Mouse (Mus musculus) lung, postnatal 0 days (tissue): ENCODE data around the gene Etfb. TPM values are rescaled to one million over a fixed set of nuclear protein-coding genes. Genes with fewer than 3 reads are reported as not detected.

ENCODE experiments used
- ATAC-seq: fragments of 200-750 bp; cut with Nextera tagmentation; 2 replicates; pipeline ENCODE4 v1.8.0; 2017; ENCODE audit warnings: moderate library complexity
- DNase-seq: peaks from one replicate; pipeline ENCODE4 v3.0.0-alpha.2; 2016; ENCODE audit warnings: low spot score
- H3K27ac ChIP-seq: fragments of 300-500 bp; sonication (generic); 2 replicates; pipeline ENCODE4 v1.5.1; 2014; ENCODE audit warnings: antibody characterized with exemption, mild to moderate bottlenecking, low read length, mixed read lengths
- H3K27me3 ChIP-seq: fragments of 300-500 bp; sonication (generic); replicated peaks from 2 replicates; pipeline ENCODE4 v1.6.1; 2014; ENCODE audit warnings: low read length, mixed read lengths; ENCODE audit not compliant: insufficient read depth
- H3K36me3 ChIP-seq: fragments of 300-500 bp; sonication (generic); 2 replicates; pipeline ENCODE4 v1.6.1; 2014; ENCODE audit warnings: low read length, mixed read lengths; ENCODE audit not compliant: insufficient read depth
- H3K4me1 ChIP-seq: fragments of 300-500 bp; sonication (generic); 2 replicates; pipeline ENCODE4 v1.6.1; 2014; ENCODE audit warnings: antibody characterized with exemption, low read depth, low read length, mixed read lengths; ENCODE audit not compliant: insufficient read depth
- H3K4me2 ChIP-seq: fragments of 300-500 bp; sonication (generic); replicated peaks from 2 replicates; pipeline ENCODE4 v1.6.1; 2014; ENCODE audit warnings: low read depth, mild to moderate bottlenecking, low read length, moderate library complexity, mixed read lengths
- H3K4me3 ChIP-seq: fragments of 300-500 bp; sonication (generic); 2 replicates; pipeline ENCODE4 v1.5.1; 2014; ENCODE audit warnings: low read depth, low read length
- H3K9ac ChIP-seq: fragments of 300-500 bp; sonication (generic); replicated peaks from 2 replicates; pipeline ENCODE4 v1.6.1; 2014; ENCODE audit warnings: low read depth, mild to moderate bottlenecking
- H3K9me3 ChIP-seq: fragments of 300-500 bp; sonication (generic); 2 replicates; pipeline ENCODE4 v1.6.1; 2016; ENCODE audit warnings: low read length, mixed read lengths
- CTCF ChIP-seq: IDR thresholded peaks from 2 replicates; pipeline ENCODE4 v1.5.1; 2016; ENCODE audit warnings: antibody characterized with exemption, mild to moderate bottlenecking
- EP300 ChIP-seq: IDR thresholded peaks from 2 replicates; pipeline ENCODE4 v1.6.1; 2016; ENCODE audit warnings: antibody characterized with exemption, mild to moderate bottlenecking, control low read depth
- WGBS: fragments of 180-500 bp; shearing (Covaris S2); extraction: QIAGEN DNeasy Blood & Tissue Kit; methylation state at CpG from one replicate; pipeline ENCODE4 v1.1.7; 2014; 5-methylcytosine and 5-hydroxymethylcytosine counted together
- polyA plus RNA-seq: library from polyadenylated mRNA; unstranded; fragments of >200 nt; fragmentation: Nextera tagmentation; extraction: Ambion mirVana; gene quantifications from 2 replicates; pipeline ENCODE4 v1.2.1, GENCODE M21; 2015

The Etfb gene
- polyA plus RNA-seq, 1 experiment from 2014 or later = 377 TPM

- TF ChIP-seq EP300 = no peak
- no peak for TF ChIP-seq CTCF
- H3K4me2 ChIP-seq = no peak overlapping the region
- DNase-seq (no peak), ATAC-seq (0 out of 2 replicates have a peak, but pooled peaks have one; percentile 15)
- WGBS = 73% methylated on average over 14 of the region's 14 CpGs
- H3K27me3 ChIP-seq = no peaks in the 10 kb centered on the region
- no peak overlapping the region; the same call in 1 of the 2 replicates for H3K27ac ChIP-seq
- H3K9me3 ChIP-seq = no peaks in the 10 kb centered on the region
- no peak overlapping the region for H3K9ac ChIP-seq
- no peaks in the 10 kb centered on the region for H3K4me1 ChIP-seq
- H3K36me3 ChIP-seq = no peaks in the 10 kb centered on the region
- H3K4me3 ChIP-seq = no peak overlapping the region
Measured at GRCm38 (mm10) chr7:43453599-43454355, 9.9 kb downstream of the Etfb start.

- Histone ChIP-seq H3K9me3 (no peaks in the 10 kb centered on the region), H3K4me1 (no peaks in the 10 kb centered on the region), H3K4me2 (no peak overlapping the region), H3K9ac (no peak overlapping the region), H3K27ac (no peak overlapping the region), H3K36me3 (no peaks in the 10 kb centered on the region), H3K27me3 (no peaks in the 10 kb centered on the region), H3K4me3 (no peak overlapping the region)
- ATAC-seq (no peak), DNase-seq (peak; percentile 26)
- WGBS = 73% methylated on average over 6 of the region's 6 CpGs
- no peak for TF ChIP-seq CTCF
- no peak for TF ChIP-seq EP300
Measured at GRCm38 (mm10) chr7:43454371-43454770, 10.5 kb downstream of the Etfb start.

DNA sequence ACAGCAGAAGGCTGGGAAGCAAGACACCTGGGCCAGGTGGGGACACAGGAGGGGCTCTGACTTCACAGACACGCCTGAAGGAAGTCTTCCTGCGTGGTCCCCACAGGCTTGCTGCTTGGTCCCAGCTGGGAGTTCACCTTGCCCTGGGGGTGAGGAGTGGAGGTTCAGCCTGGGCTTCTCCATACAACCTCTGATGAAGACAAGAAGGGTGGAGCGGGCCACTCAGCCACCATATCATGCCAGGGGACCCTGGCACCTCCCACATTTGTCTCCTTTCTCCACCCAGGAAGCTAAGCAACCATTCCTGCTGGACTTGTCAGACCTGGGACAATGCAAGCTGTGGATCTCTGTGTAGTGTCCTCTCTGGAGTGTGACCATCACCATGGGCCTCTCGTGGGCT, 19.0 kb downstream of the Etfb start, which contains the start of gene Vsig10l:
Gene Vsig10l (plus strand): TSS at position 301 of the 400 bp plus-strand sequence.
- 67% methylated on average over 4 of the region's 4 CpGs for WGBS
- TF ChIP-seq EP300 (no peak), CTCF (no peak)
- Histone ChIP-seq H3K36me3 (no peaks in the 10 kb centered on the region), H3K9me3 (no peaks in the 10 kb centered on the region), H3K27me3 (0 out of 2 replicates have a peak, but pooled peaks cover 4% of the 10 kb centered on the region), H3K4me2 (no peak within 1 kb of the TSS), H3K4me1 (peaks cover 7% of the 10 kb centered on the region; the same call in 1 of the 2 replicates), H3K9ac (no peak within 1 kb of the TSS), H3K4me3 (no peak within 1 kb of the TSS), H3K27ac (no peak within 1 kb of the TSS)
- ATAC-seq = no peak
- DNase-seq = no peak

- DNase-seq (no peak), ATAC-seq (no peak)
- H3K4me3 ChIP-seq = no peak overlapping the region
- H3K4me1 ChIP-seq = peaks cover 7% of the 10 kb centered on the region; the same call in 1 of the 2 replicates
- H3K9me3 ChIP-seq = no peaks in the 10 kb centered on the region
- no peak overlapping the region for H3K9ac ChIP-seq
- 73% methylated on average over 7 of the region's 7 CpGs for WGBS
- no peaks in the 10 kb centered on the region for H3K36me3 ChIP-seq
- TF ChIP-seq EP300 (no peak), CTCF (no peak)
- H3K4me2 ChIP-seq = no peak overlapping the region
- H3K27ac ChIP-seq = no peak overlapping the region
- 0 out of 2 replicates have a peak, but pooled peaks cover 4% of the 10 kb centered on the region for H3K27me3 ChIP-seq
Measured at GRCm38 (mm10) chr7:43463976-43464375, 20.1 kb downstream of the Etfb start.

GRCm38 (mm10) chr7:43464864-43465343, 21.0 kb downstream of the Etfb start:
- no peak for TF ChIP-seq EP300
- peak; percentile 64 for TF ChIP-seq CTCF
- H3K4me3 ChIP-seq = peak overlapping the region; percentile 57
- DNase-seq (peak; percentile 22), ATAC-seq (no peak)
- 0 out of 2 replicates have a peak overlapping the region, but pooled peaks have one; percentile 23 for H3K9ac ChIP-seq
- no peaks in the 10 kb centered on the region for H3K36me3 ChIP-seq
- H3K27me3 ChIP-seq = 0 out of 2 replicates have a peak, but pooled peaks cover 4% of the 10 kb centered on the region
- WGBS = 6% methylated on average over 35 of the region's 35 CpGs
- no peak overlapping the region for H3K27ac ChIP-seq
- H3K4me2 ChIP-seq = peak overlapping the region; percentile 89
- H3K9me3 ChIP-seq = no peaks in the 10 kb centered on the region
- peaks cover 7% of the 10 kb centered on the region; the same call in 1 of the 2 replicates for H3K4me1 ChIP-seq

- H3K36me3 ChIP-seq = no peaks in the 10 kb centered on the region
- peaks cover 7% of the 10 kb centered on the region; the same call in 1 of the 2 replicates for H3K4me1 ChIP-seq
- peak overlapping the region; percentile 57 for H3K4me3 ChIP-seq
- peak overlapping the region; percentile 47 for H3K27ac ChIP-seq
- H3K9ac ChIP-seq = peak overlapping the region; percentile 23; the same call in 1 of the 2 replicates
- peak overlapping the region; percentile 89 for H3K4me2 ChIP-seq
- DNase-seq = peak; percentile 98
- ATAC-seq = peak; percentile 89
- TF ChIP-seq EP300 (no peak), CTCF (no peak; the same call in 1 of the 2 replicates)
- WGBS = under 1% methylated on average over 33 of the region's 33 CpGs
- no peaks in the 10 kb centered on the region for H3K9me3 ChIP-seq
- 0 out of 2 replicates have a peak, but pooled peaks cover 4% of the 10 kb centered on the region for H3K27me3 ChIP-seq
Measured at GRCm38 (mm10) chr7:43465344-43466098, 21.6 kb downstream of the Etfb start.
